In the genomic region with DNA sequence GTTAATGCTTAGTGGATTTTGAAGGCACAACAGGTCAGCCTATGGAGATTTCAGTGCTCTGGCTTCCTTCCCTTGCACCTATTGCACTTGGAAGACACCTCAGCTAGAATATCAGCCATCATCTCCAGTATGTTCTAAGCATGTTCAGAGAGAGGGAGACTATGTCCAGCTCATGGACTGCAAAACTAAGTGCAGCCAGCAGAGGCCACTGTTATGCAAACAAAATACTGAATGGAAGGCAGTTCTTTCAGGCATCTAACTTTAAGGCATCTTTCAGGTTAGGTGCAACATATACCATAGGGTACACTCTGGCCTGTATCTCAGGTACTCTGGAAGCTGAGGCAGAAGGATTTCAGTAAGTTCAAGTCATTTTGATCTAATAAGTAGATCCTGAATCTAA, we compare ENCODE assay signal across 8 mouse cellular contexts. TPM values are rescaled to one million over a fixed set of nuclear protein-coding genes. Genes with fewer than 3 reads are reported as not detected.
DNase-seq lines count a peak whose midpoint lies in the region; ATAC-seq and TF ChIP-seq lines count a peak whose summit lies in the region.
"Had no signal": no experiment of that assay in that cellular context is flagged by ENCODE, and none has a peak within 500 bp of the region (broad histone marks: within the 10 kb centered on the region; RNA-seq: fewer than 3 reads in every experiment).

No protein-coding gene starts in this region.

- no peaks in the 10 kb centered on the region for H3K79me2 ChIP-seq in MEL (ENCODE audit: control insufficient read depth, insufficient read depth, low read length, poor library complexity)

- no peaks in the 10 kb centered on the region for H3K27me3 ChIP-seq in intestine, postnatal 0 days (replicated peaks; ENCODE audit: control insufficient read depth, insufficient read depth, low read length)
- no peaks in the 10 kb centered on the region for H3K27me3 ChIP-seq in intestine, embryonic 15.5 days (replicated peaks)
- H3K27me3 ChIP-seq in MEL (ENCODE audit: control insufficient read depth in 1 of 2, insufficient read depth in 2 of 2, low read length in 2 of 2): no peaks in the 10 kb centered on the region
- H3K27me3 ChIP-seq: liver, embryonic 13.5 days had no signal

- no peak for TF ChIP-seq POLR2A in MEL (IDR thresholded peaks at IDR 0.05; ENCODE audit: control insufficient read depth in 1 of 2, insufficient read depth in 1 of 2, low read depth in 1 of 2, low read length in 2 of 2, poor library complexity in 1 of 2)

- no peak for ATAC-seq in intestine, postnatal 0 days
- ATAC-seq in intestine, embryonic 15.5 days: no peak

- TF ChIP-seq CTCF in intestine, postnatal 0 days (IDR thresholded peaks at IDR 0.05; ENCODE audit: low read depth): peak; percentile 81
- peak; percentile 33 to 49 (median 34); a peak in 5 of 6 replicates for TF ChIP-seq CTCF in MEL (IDR thresholded peaks at IDR 0.05 in 2 of 3, conservative IDR thresholded peaks at IDR 0.05 in 1 of 3; ENCODE audit: control insufficient read depth in 1 of 3, insufficient read depth in 1 of 3, low read depth in 2 of 3, low read length in 3 of 3, poor library complexity in 1 of 3, severe bottlenecking in 1 of 3)

- peak; percentile 12 for DNase-seq in MEL (ENCODE audit: low read depth, low spot score)
- DNase-seq in adrenal gland, postnatal 14 days: peak; percentile 33
- peak; percentile 27 to 70 for DNase-seq in kidney, adult 8-10 months
- peak; percentile 80 for DNase-seq in lung, postnatal 36 days
- DNase-seq in spleen, postnatal 4 days (ENCODE audit: low spot score in 2 of 2): peak; percentile 36 to 69
- DNase-seq: liver, embryonic 13.5 days had no signal

- H3K4me1 ChIP-seq in intestine, postnatal 0 days (replicated peaks; ENCODE audit: control insufficient read depth, insufficient read depth, low read length): no peaks in the 10 kb centered on the region
- H3K4me1 ChIP-seq in intestine, embryonic 15.5 days (replicated peaks): no peaks in the 10 kb centered on the region
- H3K4me1 ChIP-seq in MEL (ENCODE audit: control insufficient read depth in 1 of 2, insufficient read depth in 2 of 2, low read length in 2 of 2): no peaks in the 10 kb centered on the region
- H3K4me1 ChIP-seq: liver, embryonic 13.5 days had no signal

- H3K4me3 ChIP-seq in intestine, postnatal 0 days (ENCODE audit: low read depth, low read length): no peak overlapping the region
- H3K4me3 ChIP-seq in intestine, embryonic 15.5 days (replicated peaks): no peak overlapping the region
- no peak overlapping the region for H3K4me3 ChIP-seq in MEL (ENCODE audit: control insufficient read depth in 1 of 2, insufficient read depth in 1 of 2, low read depth in 2 of 2, low read length in 2 of 2)
- H3K4me3 ChIP-seq: liver, embryonic 13.5 days had no signal

- H3K9me3 ChIP-seq in intestine, postnatal 0 days (ENCODE audit: control insufficient read depth): no peaks in the 10 kb centered on the region
- H3K9me3 ChIP-seq in intestine, embryonic 15.5 days: no peaks in the 10 kb centered on the region
- H3K9me3 ChIP-seq in MEL (replicated peaks; ENCODE audit: insufficient read depth, low read length): no peaks in the 10 kb centered on the region
- H3K9me3 ChIP-seq: liver, embryonic 13.5 days had no signal

- peak; percentile 30 for TF ChIP-seq RAD21 in MEL (IDR thresholded peaks at IDR 0.05; ENCODE audit: low read depth, low read length)

- no peaks in the 10 kb centered on the region for H3K36me3 ChIP-seq in intestine, postnatal 0 days (ENCODE audit: control insufficient read depth, insufficient read depth)
- H3K36me3 ChIP-seq in intestine, embryonic 15.5 days: no peaks in the 10 kb centered on the region
- H3K36me3 ChIP-seq in MEL (ENCODE audit: control insufficient read depth in 1 of 2, insufficient read depth in 2 of 2, low read length in 2 of 2): no peaks in the 10 kb centered on the region
- H3K36me3 ChIP-seq: liver, embryonic 13.5 days had no signal

- no peak overlapping the region for H3K9ac ChIP-seq in intestine, postnatal 0 days (ENCODE audit: low read depth, low read length)
- H3K9ac ChIP-seq in intestine, embryonic 15.5 days: no peak overlapping the region
- no peak overlapping the region for H3K9ac ChIP-seq in MEL (ENCODE audit: control insufficient read depth, low read depth, low read length, poor library complexity, severe bottlenecking)
- H3K9ac ChIP-seq: liver, embryonic 13.5 days had no signal

- TF ChIP-seq EP300 in MEL (IDR thresholded peaks at IDR 0.05; ENCODE audit: low read depth in 1 of 2, low read length in 2 of 2): no peak

- no peak overlapping the region for H3K27ac ChIP-seq in intestine, postnatal 0 days (ENCODE audit: low read depth, low read length)
- H3K27ac ChIP-seq in intestine, embryonic 15.5 days: no peak overlapping the region
- H3K27ac ChIP-seq in MEL (ENCODE audit: control insufficient read depth, low read depth, low read length): no peak overlapping the region
- H3K27ac ChIP-seq: liver, embryonic 13.5 days had no signal

- H3K4me2 ChIP-seq in intestine, postnatal 0 days (replicated peaks; ENCODE audit: low read depth): no peak overlapping the region
- H3K4me2 ChIP-seq in intestine, embryonic 15.5 days (replicated peaks): no peak overlapping the region
- H3K4me2 ChIP-seq: liver, embryonic 13.5 days had no signal

TF ChIP-seq in MEL, 35 proteins besides CTCF, POLR2A, EP300 and RAD21:
- TF ChIP-seq HCFC1 (IDR thresholded peaks at IDR 0.05; ENCODE audit: low read depth, low read length) (no peak), SMC3 (IDR thresholded peaks at IDR 0.05; ENCODE audit: low read depth, low read length) (peak; percentile 20), ZMIZ1 (IDR thresholded peaks at IDR 0.05; ENCODE audit: low read depth, low read length) (no peak), JUND (IDR thresholded peaks at IDR 0.05; ENCODE audit: low read depth, low read length) (no peak), USF2 (IDR thresholded peaks at IDR 0.05; ENCODE audit: borderline replicate concordance in 1 of 2, insufficient read depth in 1 of 2, low read depth in 1 of 2, low read length in 2 of 2) (no peak)
TF ChIP-seq in MEL: peak in this region for 1.

RNA-seq across cellular contexts. Expression of a gene that starts 19.1 kb away (rescaled TPM):
- polyA plus RNA-seq in intestine, postnatal 0 days (2015; fragmentation: Nextera tagmentation; extraction: Ambion mirVana): 0.05 and 0.08 TPM in 2 replicates
- 0.18 TPM in 1 of 2 replicates, not detected in the other for polyA plus RNA-seq in intestine, embryonic 15.5 days (2015; fragmentation: Nextera tagmentation; extraction: Ambion mirVana)
- total RNA-seq in MEL (2012; rRNA removed): not detected in 2 replicates
- not detected for polyA plus RNA-seq in MEL (2012; ENCODE audit: insufficient read depth in 1 of 2, insufficient read length in 2 of 2, low read depth in 1 of 2, low replicate concordance in 2 of 2, missing spikeins in 1 of 2)
- total RNA-seq in adrenal gland, postnatal 14 days (2021): 2.0 and 4.7 TPM in 2 replicates
- polyA plus RNA-seq: liver, embryonic 13.5 days had no signal

RNA-seq across cellular contexts. Expression of a gene that starts 24.8 kb away (rescaled TPM):
- polyA plus RNA-seq in intestine, postnatal 0 days (2015; fragmentation: Nextera tagmentation; extraction: Ambion mirVana): 0.10 and 0.17 TPM in 2 replicates
- 5.9 and 8.2 TPM in 2 replicates for polyA plus RNA-seq in intestine, embryonic 15.5 days (2015; fragmentation: Nextera tagmentation; extraction: Ambion mirVana)
- total RNA-seq in MEL (2012; rRNA removed): not detected in 2 replicates
- polyA plus RNA-seq in MEL (2012; ENCODE audit: insufficient read depth in 1 of 2, insufficient read length in 2 of 2, low read depth in 1 of 2, low replicate concordance in 2 of 2, missing spikeins in 1 of 2): not detected
- total RNA-seq in adrenal gland, postnatal 14 days (2021): 0.23 TPM in 1 of 2 replicates, not detected in the other

Comparison
In these comparisons a context has a peak if more than half of its experiments do, and no peak if none do; other contexts are left out.
1. DNase-seq: peak in every context shown above with its lines; median percentile 80 in lung, postnatal 36 days; 52 in spleen, postnatal 4 days; 48 in kidney, adult 8-10 months; 33 in adrenal gland, postnatal 14 days; 12 in MEL.